Mouse (Mus musculus): Measurements from ENCODE around the gene Tmem178.

GRCm38 (mm10) chr17:81002130-81002529, 57.7 kb downstream of the Tmem178 start:
- TF ChIP-seq POLR2A (IDR thresholded peaks at IDR 0.05; ENCODE audit: insufficient read depth, low read depth, low read length) (no peak), EP300 (IDR thresholded peaks at IDR 0.05; ENCODE audit: insufficient read depth, low read depth, low read length) (no peak), CTCF (IDR thresholded peaks at IDR 0.05) (no peak)

Measured in heart, adult 2 months (tissue).